Comparison of ENCODE assay signal across 35 mouse cellular contexts in genomic region chr3:25675888-25676287, GRCm38 (mm10).
"Had no signal": no experiment of that assay in that cellular context is flagged by ENCODE, and none has a peak within 500 bp of the region (broad histone marks: within the 10 kb centered on the region; RNA-seq: fewer than 3 reads in every experiment).

No protein-coding gene starts in this region.

- H3K27ac ChIP-seq: heart, embryonic 10.5 days; heart, embryonic 13.5 days; heart, embryonic 15.5 days; hindbrain, embryonic 10.5 days; hindbrain, embryonic 12.5 days; hindbrain, embryonic 13.5 days; hindbrain, embryonic 14.5 days; hindbrain, embryonic 15.5 days; hindbrain, postnatal 0 days; intestine, embryonic 15.5 days; kidney, embryonic 15.5 days; kidney, postnatal 0 days; layer of hippocampus, adult 2 months had no signal

- H3K9me3 ChIP-seq: heart, embryonic 10.5 days; heart, embryonic 12.5 days; heart, embryonic 13.5 days; heart, embryonic 15.5 days; hindbrain, embryonic 10.5 days; hindbrain, embryonic 12.5 days; hindbrain, embryonic 13.5 days; hindbrain, embryonic 15.5 days; intestine, embryonic 15.5 days; kidney, embryonic 15.5 days had no signal

- H3K9ac ChIP-seq: heart, embryonic 12.5 days; heart, embryonic 13.5 days; heart, embryonic 15.5 days; hindbrain, embryonic 12.5 days; hindbrain, embryonic 13.5 days; hindbrain, embryonic 14.5 days; hindbrain, embryonic 15.5 days; intestine, embryonic 15.5 days; kidney, embryonic 15.5 days had no signal

- H3K4me1 ChIP-seq: heart, embryonic 10.5 days; heart, embryonic 12.5 days; heart, embryonic 13.5 days; heart, embryonic 15.5 days; intestine, embryonic 15.5 days; kidney, embryonic 15.5 days had no signal

- ATAC-seq: hindbrain, embryonic 16.5 days; hindbrain, postnatal 0 days; inflammation-experienced regulatory T-cells, adult 6 months; intestine, embryonic 15.5 days; intestine, embryonic 16.5 days; intestine, postnatal 0 days had no signal

- H3K27me3 ChIP-seq: heart, embryonic 12.5 days; heart, embryonic 13.5 days; heart, embryonic 15.5 days; hindbrain, embryonic 12.5 days; hindbrain, embryonic 13.5 days; hindbrain, embryonic 15.5 days; intestine, embryonic 15.5 days; kidney, embryonic 15.5 days had no signal

- H3K4me3 ChIP-seq: heart, embryonic 10.5 days; heart, embryonic 12.5 days; heart, embryonic 13.5 days; heart, embryonic 15.5 days; hindbrain, embryonic 10.5 days; hindbrain, embryonic 12.5 days; hindbrain, embryonic 13.5 days; hindbrain, embryonic 15.5 days; intestine, embryonic 15.5 days; kidney, embryonic 15.5 days; layer of hippocampus, adult 2 months had no signal

- H3K36me3 ChIP-seq: heart, embryonic 10.5 days; heart, embryonic 12.5 days; heart, embryonic 13.5 days; heart, embryonic 15.5 days; hindbrain, embryonic 10.5 days; hindbrain, embryonic 12.5 days; hindbrain, embryonic 13.5 days; hindbrain, embryonic 15.5 days; intestine, embryonic 15.5 days; kidney, embryonic 15.5 days had no signal

- DNase-seq: heart, postnatal 10 days; heart, postnatal 14 days; heart, postnatal 36 days; heart, postnatal 4 days; kidney, adult 11 months; kidney, adult 18-20 months; kidney, adult 2 months; kidney, adult 8-10 months; kidney, adult 9 months; kidney, postnatal 10 days; kidney, postnatal 14 days; kidney, postnatal 25 days; kidney, postnatal 36 days; kidney, postnatal 4 days; layer of hippocampus, adult 9-11 months; layer of hippocampus, postnatal 36 days had no signal

- H3K4me2 ChIP-seq: heart, embryonic 11.5 days; heart, embryonic 12.5 days; heart, embryonic 13.5 days; heart, embryonic 15.5 days; hindbrain, embryonic 12.5 days; hindbrain, embryonic 13.5 days; hindbrain, embryonic 14.5 days; hindbrain, embryonic 15.5 days; intestine, embryonic 15.5 days; kidney, embryonic 15.5 days had no signal
